Mouse (Mus musculus) ES-E14 (cell line): ENCODE results near the gene Gm18596.
"Not testable (repeated sequence)": the region's sequence is repeated elsewhere in the genome, so short reads cannot be mapped to it uniquely, and the experiment has no call there.

ENCODE experiments used
- MAFK ChIP-seq: IDR thresholded peaks from 2 replicates; pipeline ENCODE4 v1.6.1; 2014; ENCODE audit warnings: mild to moderate bottlenecking, low read depth, low read length, inconsistent platforms; ENCODE audit not compliant: insufficient read depth
- ZNF384 ChIP-seq: IDR thresholded peaks from 2 replicates; pipeline ENCODE4 v1.6.1; 2012; ENCODE audit warnings: low read depth, low read length, inconsistent platforms

DNA sequence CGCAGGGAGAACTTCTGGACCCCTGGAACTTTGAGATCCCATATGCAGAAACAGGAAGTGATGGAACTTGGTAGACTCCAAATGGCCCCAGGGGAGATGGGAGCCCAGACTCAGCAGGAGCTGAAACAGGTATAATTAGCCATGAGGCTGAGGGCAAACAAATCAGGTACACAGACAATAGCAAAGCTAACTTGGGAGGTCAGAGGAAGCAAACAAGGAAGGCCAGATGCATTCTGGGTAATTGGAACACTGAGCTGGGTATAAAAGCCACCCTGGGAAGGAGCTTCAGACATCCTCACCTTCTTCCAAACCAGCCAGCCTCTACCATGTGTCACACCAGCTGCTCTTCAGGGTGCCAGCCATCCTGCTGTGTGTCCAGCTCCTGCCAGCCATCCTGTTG lies 22.1 kb downstream of the Gm18596 start, which contains the start of gene Krtap12-1:
- not testable (repeated sequence) for TF ChIP-seq ZNF384, MAFK
